In genomic region chr14:28339146-28339545, GRCm38 (mm10) we compare ENCODE assay signal across 29 mouse cellular contexts.
"Had no signal": no experiment of that assay in that cellular context is flagged by ENCODE, and none has a peak within 500 bp of the region (broad histone marks: within the 10 kb centered on the region; RNA-seq: fewer than 3 reads in every experiment).

No protein-coding gene starts in this region.

- DNase-seq: heart, postnatal 14 days; heart, postnatal 36 days; heart, postnatal 4 days; kidney, adult 11 months; kidney, adult 18-20 months; kidney, adult 2 months; kidney, adult 8-10 months; kidney, adult 9 months; kidney, postnatal 10 days; kidney, postnatal 14 days; kidney, postnatal 25 days; kidney, postnatal 36 days; kidney, postnatal 4 days; layer of hippocampus, adult 9-11 months; layer of hippocampus, postnatal 36 days had no signal

- H3K36me3 ChIP-seq: heart, embryonic 12.5 days; heart, embryonic 13.5 days; heart, embryonic 15.5 days; hindbrain, embryonic 10.5 days; hindbrain, embryonic 12.5 days; hindbrain, embryonic 13.5 days; hindbrain, embryonic 15.5 days; intestine, embryonic 15.5 days; kidney, embryonic 15.5 days had no signal

- H3K4me1 ChIP-seq: heart, embryonic 15.5 days; hindbrain, embryonic 13.5 days; hindbrain, embryonic 15.5 days; intestine, embryonic 15.5 days had no signal

- H3K9me3 ChIP-seq: heart, embryonic 12.5 days; heart, embryonic 13.5 days; heart, embryonic 15.5 days; hindbrain, embryonic 10.5 days; hindbrain, embryonic 12.5 days; hindbrain, embryonic 13.5 days; hindbrain, embryonic 15.5 days; intestine, embryonic 15.5 days; kidney, embryonic 15.5 days had no signal

- H3K27me3 ChIP-seq: heart, embryonic 12.5 days; heart, embryonic 13.5 days; heart, embryonic 15.5 days; hindbrain, embryonic 12.5 days; hindbrain, embryonic 13.5 days; hindbrain, embryonic 15.5 days; intestine, embryonic 15.5 days; kidney, embryonic 15.5 days had no signal

- H3K4me3 ChIP-seq: heart, embryonic 12.5 days; heart, embryonic 13.5 days; heart, embryonic 15.5 days; hindbrain, embryonic 10.5 days; hindbrain, embryonic 12.5 days; hindbrain, embryonic 13.5 days; hindbrain, embryonic 15.5 days; intestine, embryonic 15.5 days; kidney, embryonic 15.5 days; layer of hippocampus, adult 2 months; left cerebral cortex, adult 2 months had no signal

- H3K27ac ChIP-seq: heart, embryonic 13.5 days; heart, embryonic 15.5 days; hindbrain, embryonic 10.5 days; hindbrain, embryonic 12.5 days; hindbrain, embryonic 13.5 days; hindbrain, embryonic 14.5 days; hindbrain, embryonic 15.5 days; hindbrain, postnatal 0 days; intestine, embryonic 15.5 days; kidney, embryonic 15.5 days; kidney, postnatal 0 days; layer of hippocampus, adult 2 months; left cerebral cortex, adult 2 months had no signal
